Mouse (Mus musculus) cerebellum, adult 11 months (tissue): ENCODE measurements at regions not wholly inside any gene's neighbourhood (a gene's known extent, or its start where the extent isn't known, plus 50 kb on each side); places are given as distances from the start of the nearest gene placed in this dataset.

Experiments used
- DNase-seq: peaks from one replicate; pipeline ENCODE4 v3.0.0; 2022

DNA sequence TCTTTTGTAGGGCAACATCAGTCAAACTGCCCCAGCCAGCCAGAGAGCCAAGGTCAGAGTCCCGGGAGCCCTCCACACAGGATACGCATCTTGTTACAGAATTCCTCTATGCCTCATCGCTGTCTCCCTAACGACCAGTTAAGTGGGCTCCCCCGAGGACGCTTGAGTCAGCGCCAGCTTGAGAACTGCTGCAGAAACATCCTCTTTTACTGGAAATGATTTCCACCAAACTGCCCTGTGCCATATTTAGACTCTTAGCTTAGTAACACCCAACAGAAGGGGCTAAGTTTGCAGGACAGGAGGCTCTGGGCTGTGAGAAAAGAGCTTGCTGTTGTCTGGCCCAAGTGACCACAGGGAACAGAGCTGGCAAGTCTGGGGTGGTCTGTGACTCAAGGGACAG is 357.0 kb downstream of the Setd4 start:
- DNase-seq: no peak

DNA sequence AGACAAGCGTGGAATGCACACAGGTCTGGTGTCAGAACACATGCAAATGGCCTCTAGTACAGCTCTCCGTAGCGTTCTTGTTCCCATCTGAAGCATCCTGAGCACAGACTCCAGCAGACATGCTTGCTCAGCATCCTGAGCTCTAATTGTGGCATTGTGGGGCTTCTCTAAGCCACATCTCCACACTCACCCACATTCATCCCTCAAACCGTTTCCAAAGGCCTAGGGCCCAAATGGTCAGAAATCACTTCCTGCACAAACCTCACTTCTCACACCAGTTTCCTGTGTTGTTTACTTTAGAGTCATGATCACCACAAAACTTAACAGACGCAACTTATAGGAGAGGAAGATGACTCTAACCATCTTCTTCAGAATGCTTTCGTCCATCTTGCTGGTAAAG is 358.1 kb downstream of the Setd4 start:
- no peak for DNase-seq

DNA sequence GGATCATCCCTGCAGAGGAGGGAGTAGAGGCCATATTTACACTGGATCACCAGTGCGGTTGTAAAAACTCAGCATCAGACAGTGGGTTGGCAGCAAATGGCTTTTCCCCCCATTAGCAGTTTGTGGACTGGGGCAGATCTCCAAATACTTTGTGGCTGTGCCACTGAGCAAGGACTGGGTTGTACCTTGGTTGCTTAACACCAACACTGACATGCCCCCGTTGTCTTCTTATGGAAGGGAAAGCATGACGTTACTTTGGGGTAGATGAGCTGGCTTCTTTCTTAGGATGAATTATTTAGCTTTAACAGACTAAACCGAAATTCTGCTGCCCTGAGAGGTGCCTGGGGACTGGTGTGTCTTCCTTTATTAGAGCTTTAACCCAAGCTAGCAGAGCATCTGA is 365.0 kb downstream of the Setd4 start:
- no peak for DNase-seq

DNA sequence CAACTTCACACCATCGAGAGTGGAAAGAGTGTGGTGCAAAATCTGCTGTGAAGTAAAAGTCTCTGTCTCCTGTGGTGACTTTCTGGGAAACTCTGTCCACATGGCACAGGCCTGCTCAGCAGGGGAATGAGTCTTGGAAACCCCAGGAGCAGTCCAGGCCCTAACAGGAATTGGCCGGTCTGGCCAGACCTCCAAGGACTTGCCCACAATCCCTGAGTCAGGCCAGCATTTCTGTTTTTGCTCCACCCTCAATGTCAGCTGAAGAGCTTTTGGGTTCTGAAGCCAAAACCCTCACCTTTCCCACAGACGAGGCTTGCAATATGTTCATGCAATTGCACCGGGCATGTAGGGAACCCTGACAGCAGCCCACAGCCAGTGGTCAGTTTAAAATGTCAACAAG is 365.5 kb downstream of the Setd4 start:
- no peak for DNase-seq

DNA sequence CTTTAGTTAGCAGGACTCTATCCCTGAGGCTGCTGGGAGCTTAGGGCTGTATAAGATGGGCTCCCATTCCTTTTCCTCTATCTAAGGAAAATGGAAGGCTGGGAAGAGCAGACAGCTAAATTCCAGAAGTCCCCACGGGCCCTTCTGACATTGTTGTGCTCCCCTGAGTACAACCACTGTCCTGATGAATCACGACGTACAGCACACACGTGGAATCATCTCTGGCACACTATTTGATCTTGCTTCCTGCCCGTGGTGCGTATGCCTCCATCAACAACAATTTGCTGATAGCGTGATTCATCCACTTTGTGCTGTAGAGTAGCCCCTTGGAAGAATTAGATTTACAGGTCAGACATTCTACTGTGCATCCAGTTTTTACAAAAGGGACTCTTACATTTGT is 378.2 kb downstream of the Setd4 start:
- no peak for DNase-seq

DNA sequence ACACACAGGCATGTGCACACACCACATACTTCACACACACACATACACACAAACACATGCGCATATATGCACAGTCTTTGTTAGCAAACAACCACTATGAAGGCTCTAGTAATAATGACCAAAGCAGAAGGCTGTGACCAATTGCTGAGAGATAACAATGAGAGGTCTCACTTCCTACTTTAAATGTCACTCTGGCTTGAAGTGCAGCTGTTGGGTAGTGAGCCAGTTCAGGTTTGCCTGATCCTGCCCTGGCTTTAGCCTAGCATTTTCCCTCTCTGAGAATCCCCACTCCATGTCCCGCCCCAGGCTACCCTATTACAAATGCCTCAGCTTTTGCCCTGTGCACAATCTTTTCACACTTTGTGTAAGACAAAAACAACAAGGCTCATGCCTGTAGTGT is 378.7 kb downstream of the Setd4 start:
- no peak for DNase-seq

DNA sequence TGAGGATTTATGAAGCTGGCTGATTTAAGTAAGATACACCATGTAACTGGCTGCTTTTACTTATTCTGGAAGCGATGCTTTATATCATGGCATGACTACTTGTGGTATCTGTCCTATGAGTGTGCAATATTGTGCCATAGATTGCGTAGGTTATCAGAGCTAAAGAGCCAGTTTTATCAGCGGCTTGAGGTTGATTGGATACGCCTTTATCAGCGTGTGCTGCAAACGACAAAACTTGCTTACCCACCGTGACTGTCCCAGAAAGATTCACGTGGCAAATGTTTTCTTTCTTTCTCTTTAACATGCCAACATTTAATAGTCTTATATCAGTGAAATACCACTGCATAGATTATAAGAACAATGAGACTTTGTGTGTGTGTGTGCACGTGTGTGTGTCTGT is 384.1 kb downstream of the Setd4 start:
- DNase-seq: no peak

DNA sequence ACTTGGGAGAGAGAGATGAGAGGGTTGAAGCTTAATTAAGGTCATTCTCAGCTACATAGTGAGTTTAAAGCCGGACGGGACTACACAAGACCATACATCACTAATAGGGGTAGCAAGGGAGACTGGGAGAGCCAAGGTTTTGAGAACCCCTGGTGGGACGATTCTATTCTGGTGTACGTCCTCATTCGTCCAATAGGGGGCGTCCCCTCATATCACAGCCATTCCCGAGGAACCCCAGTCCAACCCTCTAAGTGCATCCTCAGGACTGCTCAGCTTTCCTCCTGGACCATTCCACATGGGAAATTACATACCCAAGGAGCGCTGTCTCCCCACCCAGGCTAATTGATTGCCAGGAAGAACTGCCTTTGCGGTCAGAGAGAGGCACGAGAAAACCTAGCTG is 385.5 kb downstream of the Setd4 start:
- no peak for DNase-seq

DNA sequence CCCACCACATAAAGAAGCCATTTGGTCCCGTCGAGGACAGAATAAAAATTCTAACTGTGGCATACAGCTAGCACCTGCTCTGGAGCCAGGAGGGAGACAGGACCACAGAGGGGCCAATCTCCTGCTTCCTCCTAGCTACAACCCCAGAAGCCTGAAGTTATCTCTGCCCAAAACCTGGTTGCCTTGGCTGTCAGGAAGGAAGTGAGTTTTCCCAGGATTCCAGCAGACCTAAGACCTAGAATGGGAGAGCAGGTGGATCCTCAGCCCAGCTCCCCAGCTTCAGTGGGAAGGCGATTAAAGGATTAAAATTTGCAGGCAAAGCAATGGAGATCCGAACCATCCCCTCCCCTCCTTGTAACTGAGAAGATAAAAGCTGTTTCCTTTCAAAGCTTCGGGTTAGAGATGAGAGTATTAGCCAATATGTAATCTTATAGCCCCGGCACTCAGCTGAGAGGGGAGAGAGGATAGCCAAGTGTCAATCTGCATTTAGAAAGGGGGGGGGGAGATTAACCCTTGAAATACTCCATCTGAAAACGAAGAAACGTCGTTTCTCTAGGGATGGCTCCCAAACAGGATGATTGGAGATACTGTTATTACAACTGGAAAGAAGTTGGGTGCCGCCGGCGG is 386.1 kb downstream of the Setd4 start:
- DNase-seq: no peak

DNA sequence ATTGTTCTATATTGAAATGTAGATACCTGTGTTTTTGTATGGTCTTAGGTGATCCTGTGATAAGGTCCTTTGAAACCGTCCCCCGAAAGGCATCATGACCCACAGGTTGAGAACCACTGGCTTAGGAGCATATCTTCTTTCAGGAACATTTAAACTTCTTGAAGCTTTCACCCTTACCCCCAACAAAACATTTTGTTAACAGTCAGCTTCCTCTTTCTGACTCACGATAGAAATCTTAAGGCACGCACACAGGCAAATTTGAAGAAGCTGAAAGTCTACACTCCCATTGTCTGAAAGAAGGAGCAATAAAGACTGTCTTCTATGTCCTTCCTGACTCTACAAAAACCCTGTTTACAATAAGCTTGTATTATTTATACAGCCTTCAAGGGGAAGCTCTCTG is 388.2 kb downstream of the Setd4 start:
- no peak for DNase-seq

DNA sequence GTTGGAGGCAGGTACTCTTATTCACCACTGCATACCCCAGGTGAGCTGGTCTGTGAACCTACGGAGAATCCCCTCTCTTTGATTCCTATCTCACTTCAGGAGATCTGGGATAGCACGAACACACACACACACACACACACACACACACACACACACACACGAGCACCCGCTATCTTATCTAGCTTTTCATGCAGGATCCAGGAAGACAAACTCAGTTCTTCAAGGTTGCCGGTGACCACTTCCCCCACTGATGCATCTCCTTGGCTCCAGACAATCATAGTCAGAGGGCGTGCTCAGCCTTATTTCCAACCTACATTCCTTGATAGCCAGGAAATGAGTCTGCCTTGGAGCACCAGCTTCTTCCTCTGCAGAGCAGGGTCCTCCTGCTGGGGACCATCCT is 387.7 kb upstream of the Runx1 start:
- no peak for DNase-seq

DNA sequence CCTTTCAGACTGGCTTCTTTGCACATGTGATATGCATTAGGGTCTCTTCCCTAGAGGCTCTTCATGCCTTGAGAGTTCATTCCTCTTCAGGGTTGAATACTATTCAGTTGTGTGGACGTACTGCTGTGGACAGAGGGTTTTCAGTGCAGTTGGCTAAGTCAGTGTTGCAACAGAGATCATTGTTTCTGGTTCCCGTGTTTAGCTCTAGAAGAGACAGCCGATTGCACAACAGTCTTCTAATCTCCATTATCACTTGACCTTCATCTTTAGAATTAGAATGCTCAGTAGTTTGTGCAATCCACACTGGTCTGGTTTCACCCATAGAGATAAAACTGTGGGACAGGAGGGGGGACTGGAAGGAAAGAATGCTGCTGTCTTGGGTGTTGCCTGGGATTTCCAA is 381.7 kb upstream of the Runx1 start:
- DNase-seq: no peak

DNA sequence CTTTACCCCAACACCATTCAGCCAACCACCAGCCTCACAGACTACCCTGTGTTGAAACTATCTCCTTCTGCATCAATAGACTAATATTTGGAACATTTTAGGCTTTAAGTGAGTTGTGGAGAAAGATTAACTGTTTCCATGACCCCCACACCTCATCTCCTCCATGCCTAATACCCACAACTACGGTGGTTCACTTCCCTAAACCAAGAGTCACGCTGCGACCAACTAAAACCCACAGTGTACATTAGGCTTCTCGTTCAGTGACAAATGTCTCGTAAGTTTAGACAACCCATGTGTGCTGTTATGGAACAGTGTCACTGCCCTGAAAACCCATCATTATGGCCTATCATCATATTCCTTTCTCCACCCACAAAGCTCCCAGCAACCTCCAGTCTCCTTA is 381.3 kb upstream of the Runx1 start:
- DNase-seq: no peak

DNA sequence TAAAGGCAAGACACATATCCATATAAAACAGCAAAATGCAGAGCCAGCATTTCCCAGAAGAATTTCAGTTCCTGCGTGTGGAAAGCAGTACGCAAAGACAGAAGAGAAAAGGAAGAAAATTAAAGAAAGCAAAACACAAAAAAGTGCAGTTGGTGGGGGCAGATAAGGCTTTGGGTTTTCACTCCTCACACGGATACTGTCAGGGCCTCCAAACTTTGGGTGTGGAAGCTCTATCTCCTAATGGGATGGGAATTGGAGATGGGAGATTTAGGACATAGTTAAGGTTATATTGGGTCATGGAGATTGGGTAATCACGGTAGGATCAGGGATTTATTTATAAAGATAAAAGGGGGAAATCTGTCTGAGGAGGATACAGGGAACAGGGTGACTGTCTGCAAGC is 380.4 kb upstream of the Runx1 start:
- DNase-seq: no peak

DNA sequence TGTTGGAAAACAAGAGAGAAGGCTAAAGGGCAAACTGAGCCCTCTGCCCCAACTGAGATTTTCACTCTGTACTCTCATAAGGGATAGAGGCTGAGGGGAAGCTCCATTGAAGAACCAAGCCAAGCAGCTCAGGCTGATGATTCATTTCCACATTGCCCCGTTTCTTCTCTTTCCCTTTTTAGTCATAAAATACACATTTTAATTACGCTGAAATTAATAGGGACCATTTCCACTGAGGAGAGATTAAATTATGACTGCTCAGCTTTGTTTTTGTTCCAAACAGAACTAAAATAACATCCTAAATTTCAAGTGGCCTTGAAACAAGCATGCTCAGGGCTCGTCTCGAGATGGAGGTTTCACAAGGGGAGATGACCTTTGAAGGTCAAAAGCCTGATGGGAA is 378.7 kb upstream of the Runx1 start:
- no peak for DNase-seq

DNA sequence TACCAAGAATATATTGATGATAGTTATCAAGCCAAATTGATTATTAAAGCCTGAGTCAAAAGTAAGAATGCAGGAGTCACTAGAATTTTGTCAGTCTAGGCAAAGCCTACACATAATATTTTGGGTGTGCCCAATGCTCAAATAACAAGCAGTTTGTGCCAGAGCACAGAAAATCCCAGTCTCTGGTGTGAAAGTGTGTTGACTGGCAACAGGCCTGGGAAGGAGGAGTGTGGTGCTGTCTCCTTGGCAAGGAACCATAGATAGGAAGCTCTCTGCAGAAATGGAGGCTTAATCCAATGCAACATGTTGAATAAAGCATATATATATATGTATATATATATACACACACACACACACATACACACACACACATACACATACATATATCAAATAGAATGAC is 376.6 kb upstream of the Runx1 start:
- no peak for DNase-seq

DNA sequence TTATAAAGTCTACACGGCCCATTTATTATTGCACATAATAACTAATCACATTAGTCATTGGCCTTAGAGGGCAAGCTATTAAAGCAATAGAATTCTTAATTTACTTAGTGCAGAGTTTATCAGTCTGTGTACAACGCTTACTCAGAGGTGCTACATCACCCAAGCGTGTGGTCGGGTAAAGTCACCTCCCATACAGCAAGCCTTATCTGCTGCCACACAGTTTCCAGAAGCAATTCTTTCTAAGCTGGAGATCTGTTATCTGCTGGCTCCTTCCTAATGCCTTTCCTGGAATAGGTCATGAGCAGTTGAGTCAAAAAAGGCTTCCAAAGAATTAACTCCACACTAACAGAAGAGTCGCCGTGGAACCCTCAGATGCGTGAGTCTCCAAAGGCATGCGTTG is 371.4 kb upstream of the Runx1 start:
- DNase-seq: no peak

DNA sequence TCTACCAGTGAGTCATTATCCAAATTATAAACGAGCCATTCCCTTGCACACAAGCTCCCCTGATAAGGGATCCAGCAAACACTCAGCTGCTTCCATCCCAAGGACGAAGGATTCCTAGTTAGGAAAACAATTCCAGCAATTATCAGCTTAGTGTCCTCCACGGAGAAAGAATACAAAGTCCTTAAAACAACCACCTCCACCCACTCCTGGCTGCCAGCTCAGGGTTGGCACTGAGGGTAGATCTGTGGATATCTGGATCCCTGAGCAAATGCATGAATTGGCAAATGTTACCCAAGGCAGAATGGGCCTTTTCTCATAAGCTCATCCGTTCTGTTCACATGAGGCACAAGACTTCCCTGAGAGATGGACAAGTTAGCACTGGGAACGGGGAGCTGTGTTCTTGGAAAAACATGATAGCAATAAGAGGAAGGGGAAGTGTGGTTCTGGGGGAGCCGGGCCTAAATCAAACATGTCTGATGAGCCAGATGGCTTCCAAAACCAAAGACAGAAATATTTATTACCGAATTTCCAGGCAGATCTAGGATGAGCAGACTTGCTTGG is 368.1 kb upstream of the Runx1 start:
- DNase-seq: no peak

DNA sequence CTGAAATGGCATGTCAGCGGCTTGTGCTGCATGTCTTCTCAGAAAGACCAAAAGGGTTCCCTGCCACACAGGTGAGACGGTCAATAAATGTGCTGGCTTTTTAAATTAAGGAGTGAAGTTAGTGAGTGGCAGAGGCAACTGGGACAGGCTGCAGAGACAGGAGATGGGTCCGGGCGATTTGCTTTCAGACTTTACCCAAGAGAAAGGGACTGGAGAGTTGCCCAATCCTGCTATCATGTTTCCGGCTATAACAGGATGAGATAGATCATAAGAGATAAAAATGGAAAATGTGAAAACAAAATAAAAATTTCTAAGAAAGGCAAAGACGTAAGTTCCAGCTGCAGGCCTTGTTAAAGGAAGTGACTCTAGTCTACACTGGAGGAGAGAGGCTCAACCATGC is 367.3 kb upstream of the Runx1 start:
- no peak for DNase-seq

DNA sequence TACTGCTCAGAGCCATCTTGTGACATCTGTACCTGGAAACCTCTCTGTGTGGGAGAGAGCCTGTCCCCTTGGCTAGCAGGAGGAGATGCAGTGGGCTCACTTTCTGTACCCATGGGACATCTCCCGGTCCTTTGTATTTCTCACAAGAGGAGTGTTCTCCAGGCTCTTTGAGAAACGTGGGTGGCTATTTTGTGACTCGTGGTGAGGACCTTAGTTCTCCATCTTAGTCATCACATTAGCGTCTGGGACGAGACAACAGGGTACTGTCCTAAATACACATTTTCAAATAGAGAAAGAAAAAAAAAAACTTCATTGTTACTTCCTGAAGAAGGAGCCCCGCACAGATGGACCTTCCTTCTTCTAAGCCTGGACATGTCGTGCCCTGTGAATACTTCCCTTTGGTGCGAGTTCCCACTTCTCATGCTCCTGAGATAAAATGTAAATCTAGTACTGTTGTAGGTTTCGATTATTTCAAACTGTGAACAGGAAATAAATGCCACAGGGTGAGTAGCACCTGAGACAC is 366.8 kb upstream of the Runx1 start:
- no peak for DNase-seq

DNA sequence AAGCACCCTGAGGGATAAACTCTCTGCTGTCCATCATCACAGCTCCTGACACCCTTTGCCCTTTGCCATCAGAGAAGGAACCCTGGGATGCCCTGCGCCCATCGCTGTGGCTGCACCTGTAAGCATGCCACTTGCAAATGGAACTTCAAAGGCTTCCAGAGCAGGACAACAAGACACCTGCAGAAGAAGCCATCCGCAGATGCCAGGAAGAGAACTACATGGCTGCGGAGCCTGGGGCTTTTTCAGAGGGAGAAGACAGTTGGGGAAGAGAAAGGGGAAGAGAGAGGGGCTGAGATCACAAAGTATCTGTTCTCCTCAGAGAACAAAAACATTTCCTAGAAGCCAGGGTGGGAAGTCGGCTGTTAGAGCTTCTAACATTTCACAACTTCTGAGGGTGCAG is 365.2 kb upstream of the Runx1 start:
- no peak for DNase-seq

DNA sequence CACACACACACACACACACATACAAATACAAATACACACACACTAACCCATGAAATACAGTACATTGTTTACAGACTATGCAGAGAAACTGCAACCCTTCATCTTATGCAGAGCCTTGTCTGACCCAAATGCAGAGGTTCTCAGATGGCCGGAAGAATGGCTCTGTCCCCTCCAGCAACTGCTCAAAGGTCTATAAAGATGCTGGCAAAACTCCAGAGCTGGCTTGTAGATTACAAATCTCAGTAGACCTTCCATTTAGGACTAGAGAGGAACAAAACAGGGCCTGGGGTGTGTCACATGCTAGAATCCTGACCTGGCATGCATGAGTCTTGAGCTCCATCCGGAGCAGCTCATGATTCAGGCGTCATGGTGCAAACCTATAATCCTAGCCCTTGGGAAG is 364.4 kb upstream of the Runx1 start:
- no peak for DNase-seq

DNA sequence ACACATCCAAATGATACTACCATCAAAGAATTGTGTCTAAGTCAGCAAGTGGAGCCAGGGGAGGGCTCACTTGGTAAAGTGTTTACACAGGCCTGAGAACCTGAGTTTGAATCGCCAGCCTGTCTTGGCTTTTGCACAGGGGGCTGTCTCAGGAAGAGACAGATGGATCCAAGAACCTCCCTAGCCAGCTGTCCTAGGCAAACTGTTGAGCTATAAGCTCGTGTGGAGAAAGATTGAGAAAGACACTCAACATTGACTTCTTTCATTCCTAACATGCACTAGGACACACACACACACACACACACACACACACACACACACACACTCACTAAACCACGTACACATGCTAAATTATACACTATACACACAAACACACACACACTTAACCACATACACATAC is 363.9 kb upstream of the Runx1 start:
- DNase-seq: no peak

DNA sequence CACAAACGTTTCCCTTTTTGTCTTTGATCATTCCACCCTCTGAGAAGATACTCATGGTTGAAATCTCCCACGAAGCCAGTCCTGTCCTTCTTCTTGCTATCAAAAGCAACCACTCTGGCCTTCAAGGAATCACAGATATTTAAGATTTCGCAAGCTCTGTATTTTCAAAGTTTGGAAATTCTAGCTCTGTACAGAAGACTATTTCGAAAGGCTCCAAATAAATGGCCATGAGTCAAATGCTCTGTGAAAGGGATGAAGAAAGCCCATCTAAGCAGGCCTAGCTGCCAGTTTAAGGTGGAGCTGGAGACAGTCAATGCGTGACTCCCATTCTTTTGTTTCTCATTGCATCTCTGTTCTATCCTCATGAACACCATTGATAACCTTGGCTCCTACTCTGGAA is 363.5 kb upstream of the Runx1 start:
- DNase-seq: no peak

DNA sequence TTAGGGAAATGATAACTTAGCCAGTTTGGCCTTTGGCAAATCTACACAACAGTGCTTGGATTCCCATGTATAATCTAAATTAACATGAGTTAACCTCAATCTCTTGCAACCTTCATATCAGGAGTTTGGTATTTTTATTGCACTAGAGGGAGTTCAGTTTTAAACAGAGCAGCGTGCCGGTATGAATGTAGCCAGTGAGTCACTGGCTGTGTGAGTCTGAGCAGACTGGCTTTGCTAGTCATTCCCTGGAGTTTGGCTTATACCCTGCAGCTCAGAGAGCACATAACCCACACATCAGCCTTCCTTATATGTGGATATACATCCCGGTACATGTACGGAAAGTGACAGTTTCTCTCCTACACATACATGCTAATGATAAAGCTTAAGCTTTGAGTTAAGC is 360.6 kb upstream of the Runx1 start:
- DNase-seq: no peak
